Mouse (Mus musculus) kidney, postnatal 10 days (tissue): ENCODE results near the gene Gpr141.

Experiments
- DNase-seq: peaks from one replicate; pipeline ENCODE4 v3.0.0; 2021; ENCODE audit warnings: mixed read lengths

The Gpr141 gene

DNA sequence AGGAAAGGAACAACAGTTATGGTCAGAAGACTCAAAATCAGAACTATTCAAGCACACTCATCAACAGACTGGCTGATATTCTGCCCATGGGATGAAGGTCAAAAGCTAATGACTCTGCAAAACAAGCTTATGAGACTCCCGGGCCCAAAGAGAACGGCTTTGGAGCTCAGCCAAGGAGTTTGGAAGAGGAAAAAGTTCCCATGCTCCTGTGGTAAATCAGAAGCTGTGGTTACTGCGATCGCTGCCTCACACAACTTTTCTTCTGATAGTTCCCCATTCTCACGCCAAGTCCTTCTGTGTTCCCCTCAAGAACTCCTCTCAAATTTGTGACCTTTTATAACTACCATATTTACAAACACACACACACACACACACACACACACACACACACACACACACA lies 105.1 kb downstream of the Gpr141 start:
- DNase-seq, result peak; percentile 56

DNA sequence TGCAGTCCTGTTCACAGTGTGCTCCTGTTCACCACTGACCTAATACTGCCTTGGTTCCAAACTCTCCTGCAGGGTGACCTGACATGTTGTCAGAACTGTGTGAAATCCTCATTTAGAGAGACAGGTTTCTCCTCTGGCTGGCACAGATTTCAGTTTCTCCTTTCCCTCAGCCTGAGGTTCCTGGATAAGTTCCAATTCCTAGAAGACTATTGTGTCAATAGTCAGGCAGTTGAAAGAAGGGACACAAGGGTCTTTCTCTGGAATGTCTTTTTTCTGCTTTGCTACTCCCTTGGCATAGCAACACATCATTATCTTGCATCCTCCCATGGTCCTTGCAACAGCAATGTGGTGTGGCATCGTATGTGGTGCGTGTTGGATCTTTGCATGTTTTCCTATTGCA lies 106.9 kb downstream of the Gpr141 start:
- DNase-seq, result no peak

DNA sequence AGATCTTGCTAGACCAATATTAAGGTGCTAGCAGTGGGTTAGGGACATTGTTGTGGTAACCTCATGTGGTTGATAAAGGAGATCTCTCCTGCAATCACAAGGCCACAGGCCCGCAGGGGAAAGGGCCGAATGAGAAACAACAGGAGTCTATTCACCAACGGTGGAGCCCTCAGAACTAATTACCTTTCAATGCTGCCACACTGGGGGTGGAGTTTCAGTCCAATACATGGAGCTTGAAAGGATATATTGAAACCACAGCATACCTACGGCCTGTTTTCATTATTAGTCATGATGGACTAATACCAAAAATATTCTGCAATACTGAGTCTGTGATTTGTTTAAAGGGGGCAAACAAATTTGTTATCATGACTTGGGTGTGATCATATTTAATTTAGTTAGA lies 120.3 kb downstream of the Gpr141 start:
- DNase-seq, result no peak

DNA sequence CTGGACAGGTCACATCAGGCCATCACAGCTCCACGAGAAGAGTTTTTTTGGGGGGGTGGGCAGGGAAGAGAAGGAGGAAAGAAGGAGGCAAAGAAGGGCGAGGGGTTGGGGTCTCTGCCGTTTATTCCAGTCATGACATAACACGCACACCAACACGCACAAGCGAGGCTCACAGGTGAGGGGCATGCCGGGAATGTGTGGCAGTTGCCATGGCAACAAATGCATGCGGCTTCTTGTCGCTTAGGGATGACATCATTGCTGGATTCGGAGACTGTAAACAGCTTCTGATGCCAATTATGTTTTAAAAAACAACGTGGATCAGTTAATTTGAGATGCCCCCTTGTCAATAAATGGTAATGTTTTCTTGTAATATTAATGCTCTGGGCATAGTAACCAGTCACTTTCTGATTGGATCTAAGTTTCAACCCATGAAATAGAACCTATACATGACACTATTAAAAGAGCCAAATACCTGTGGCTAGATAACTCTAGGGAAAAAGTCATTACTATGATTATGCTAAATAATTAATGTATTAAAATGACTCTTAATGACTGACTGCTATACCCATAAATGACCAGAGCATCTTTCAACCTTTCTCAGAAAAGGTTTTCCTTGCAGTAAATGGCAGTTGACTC lies 122.5 kb downstream of the Gpr141 start:
- DNase-seq, result no peak

DNA sequence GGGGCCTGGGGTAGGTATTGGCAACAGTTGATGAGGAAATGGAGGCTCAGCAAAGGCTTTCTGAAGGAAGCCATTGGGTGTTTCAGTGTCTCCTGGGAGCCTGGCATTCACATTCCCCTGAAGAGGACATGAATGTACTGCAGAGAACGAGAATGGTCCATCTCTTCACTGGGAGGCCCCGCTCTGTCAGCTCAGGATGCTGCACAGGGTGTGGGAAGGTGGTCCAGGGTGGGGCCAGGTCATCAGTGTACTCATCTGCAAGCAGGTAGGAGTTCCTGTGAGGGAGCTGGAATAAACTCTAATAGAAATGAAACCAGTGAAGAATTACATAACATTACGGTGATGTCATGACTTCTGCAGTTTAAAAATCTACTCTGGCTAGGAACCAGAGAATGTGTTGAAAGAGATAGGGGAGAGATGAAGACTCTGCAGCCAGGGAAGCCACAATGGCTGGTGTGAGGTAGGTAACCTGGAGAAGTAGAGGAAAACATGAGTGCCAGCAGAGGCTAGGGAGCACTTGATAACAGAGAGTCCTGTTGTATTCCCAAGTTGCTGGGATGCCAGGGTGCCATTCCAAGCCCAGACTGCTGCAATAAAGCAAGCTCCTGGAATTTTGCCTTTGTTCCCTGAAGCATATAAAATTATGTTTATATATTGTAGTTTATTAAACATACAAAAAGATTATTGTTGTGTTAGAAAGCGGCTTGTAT lies 123.2 kb downstream of the Gpr141 start:
- no peak for DNase-seq
